Mouse (Mus musculus) brain, embryonic 18.5 days (tissue): Measurements from ENCODE around the gene Rccd1.

ENCODE experiments used
- DNase-seq: peaks from one replicate; pipeline ENCODE4 v3.0.0-alpha.2; 2012; ENCODE audit warnings: low read depth, low spot score

The Rccd1 gene

DNA sequence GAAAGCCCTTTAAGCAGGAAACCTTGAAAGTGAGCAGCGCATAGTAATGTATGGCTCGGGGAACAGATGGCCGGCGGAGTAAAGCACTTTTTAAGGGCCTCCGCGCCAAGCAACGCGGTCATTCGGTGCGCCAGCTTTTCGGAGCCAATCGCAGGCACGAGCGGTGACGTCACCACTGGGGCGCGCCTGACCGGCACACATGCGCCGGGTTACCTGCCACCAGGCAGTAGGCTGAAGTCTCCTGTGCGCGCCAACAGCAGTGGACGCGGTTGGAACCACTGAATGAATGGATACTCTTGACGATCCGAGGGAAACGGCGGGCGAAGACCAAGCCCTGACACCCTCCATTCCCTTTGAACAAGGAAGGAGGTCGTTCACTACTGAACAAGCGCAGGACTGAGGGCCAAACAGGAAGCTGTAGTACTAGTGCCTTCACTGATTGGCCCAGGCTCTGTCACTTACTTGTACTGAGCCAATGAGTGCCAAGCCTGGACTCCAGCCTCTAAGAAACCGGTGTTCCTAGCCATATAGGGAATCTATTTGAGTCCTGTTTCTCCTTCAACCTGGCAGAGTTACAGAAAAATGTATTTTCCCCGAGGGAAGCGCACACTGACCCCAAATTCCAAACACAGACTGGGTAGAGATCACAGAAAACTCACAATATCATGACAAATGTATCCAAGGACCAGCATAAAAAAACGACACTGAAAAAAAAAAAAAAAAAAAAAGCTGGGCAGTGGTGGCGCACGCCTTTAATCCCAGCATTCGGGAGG, at the start of gene Rccd1:
Rccd1 (minus strand) TSS at position 412 of the 773 bp plus-strand sequence.
- DNase-seq = peak; percentile 95

DNA sequence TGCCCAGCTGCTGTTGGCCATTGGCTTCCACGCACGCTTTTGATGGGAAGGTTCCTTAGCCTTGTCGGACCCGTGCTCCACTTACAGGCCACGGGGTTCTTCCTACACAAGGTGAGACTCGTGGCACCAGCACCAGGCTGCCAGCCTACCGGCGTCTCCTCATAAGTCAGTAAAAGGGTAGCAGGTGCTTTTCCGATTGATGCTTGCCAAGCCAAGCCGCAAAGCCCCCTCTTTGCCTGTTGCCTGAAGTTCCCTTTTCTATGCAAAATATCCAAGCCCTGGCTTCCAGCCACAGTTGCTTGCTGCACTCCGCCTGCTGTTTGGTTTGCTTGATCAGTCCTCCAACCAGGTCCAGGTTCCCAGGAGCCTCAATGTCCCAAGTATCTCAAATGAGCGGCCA, 49.6 kb upstream of the Rccd1 start:
- DNase-seq = no peak

DNA sequence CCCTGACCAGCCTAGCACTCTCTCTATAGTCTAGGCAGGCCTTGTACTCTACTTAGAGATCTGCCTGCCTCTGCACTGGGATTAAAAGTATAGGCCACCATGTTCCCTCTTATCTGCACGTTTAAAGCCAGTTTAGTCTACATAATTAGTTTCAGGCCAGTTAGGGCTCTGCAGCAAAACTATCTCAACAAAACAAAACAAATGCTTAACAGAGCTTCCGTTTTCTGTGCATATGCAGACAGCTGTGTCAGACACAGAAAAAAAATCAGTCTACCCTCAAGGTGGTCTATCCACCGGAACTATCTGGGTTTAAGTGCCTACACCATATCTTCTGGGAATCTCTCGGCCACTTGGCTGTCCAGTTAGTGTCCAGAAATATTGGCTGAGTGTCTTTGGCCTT, 49.1 kb upstream of the Rccd1 start:
- no peak for DNase-seq

DNA sequence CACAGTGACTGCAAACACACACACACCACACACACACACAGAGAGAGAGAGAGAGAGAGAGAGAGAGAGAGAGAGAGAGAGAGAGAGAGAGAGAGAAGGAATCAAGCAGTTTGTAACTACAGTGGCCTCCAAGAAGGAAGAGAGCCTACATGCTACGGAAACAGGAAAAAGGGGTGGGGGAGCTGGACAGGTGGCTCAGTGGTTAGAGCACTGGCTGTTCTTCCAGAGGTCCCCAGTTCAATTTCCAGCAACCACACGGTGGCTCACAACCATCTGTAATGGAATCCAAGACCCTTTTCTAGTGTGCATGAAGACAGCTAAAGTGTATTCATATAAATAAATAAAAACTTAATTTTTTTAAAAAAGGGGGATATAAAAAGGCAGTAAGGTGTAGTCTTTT, 48.4 kb upstream of the Rccd1 start:
- DNase-seq = no peak

GRCm38 (mm10) chr7:80372166-80372565, 47.9 kb upstream of the Rccd1 start:
- DNase-seq = no peak

GRCm38 (mm10) chr7:80371041-80371751, 46.9 kb upstream of the Rccd1 start, which contains the start of gene Man2a2:
Gene Man2a2, minus strand, starts transcription at chr7:80371375.
- peak; percentile 46 for DNase-seq

DNA sequence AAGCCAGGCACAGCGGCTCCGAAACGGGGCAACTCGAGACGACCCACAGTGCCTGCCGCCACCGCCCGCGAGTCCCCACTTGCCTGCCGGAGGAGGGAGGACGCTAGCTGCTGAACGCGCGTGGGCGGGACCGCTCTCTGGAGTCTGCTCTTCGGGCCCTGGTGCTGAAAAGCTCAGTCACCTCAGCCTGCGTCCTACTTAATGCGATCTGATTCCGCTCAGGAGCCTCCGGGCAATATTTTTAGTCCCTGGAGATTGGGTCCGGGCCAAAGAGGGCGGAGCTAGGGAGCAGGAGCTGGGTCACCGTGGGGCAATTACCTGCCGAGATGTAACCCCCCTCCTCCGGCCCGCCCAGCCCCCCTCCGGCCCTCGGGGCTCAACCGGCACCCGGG, 46.4 kb upstream of the Rccd1 start:
- peak; percentile 32 for DNase-seq

GRCm38 (mm10) chr7:80369967-80370431, 45.7 kb upstream of the Rccd1 start:
- DNase-seq = no peak

- DNase-seq = no peak
Measured at GRCm38 (mm10) chr7:80369461-80369860, 45.2 kb upstream of the Rccd1 start.

- DNase-seq = no peak
Measured at GRCm38 (mm10) chr7:80368635-80369421, 44.6 kb upstream of the Rccd1 start.

DNA sequence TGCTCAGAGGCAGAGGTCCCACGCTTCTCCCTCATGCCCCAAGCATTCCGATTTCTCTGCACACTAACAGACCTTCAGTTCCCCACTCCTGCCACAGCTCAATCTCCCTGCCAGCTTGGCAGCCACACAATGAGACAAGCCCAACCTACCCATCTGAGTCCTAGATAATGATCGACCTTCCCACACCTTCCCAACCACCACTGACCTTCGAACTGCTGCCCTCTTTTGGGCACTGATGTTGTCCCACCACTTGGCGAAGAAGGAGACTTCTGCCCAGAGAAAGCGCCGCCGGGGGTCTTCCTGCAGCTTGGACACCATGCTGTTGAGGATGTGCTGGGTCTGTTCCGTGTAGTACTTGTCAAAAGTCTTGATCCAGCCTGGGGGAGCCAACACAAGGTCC, 43.8 kb upstream of the Rccd1 start:
- DNase-seq = no peak

DNA sequence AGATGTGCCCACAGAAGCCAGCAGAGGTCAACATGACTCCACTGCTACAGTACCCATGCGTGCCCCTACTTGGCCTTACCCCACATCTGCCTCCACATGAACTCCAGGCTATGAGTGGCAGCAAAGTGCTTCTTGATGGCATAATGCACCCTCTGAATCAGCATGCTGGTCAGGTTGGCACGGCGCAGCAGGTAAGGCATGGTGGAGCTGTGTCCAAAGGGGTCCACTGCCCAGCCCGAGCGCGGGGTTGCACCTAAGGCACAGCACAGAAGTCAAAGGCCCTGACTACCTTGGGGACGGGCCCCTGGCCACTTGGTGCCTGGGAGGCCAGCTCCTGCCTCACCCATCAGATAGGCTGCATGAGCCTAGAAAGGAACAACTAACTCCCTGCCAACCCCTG, 43.0 kb upstream of the Rccd1 start:
- no peak for DNase-seq

- DNase-seq = no peak
Measured at GRCm38 (mm10) chr7:80365759-80366158, 41.5 kb upstream of the Rccd1 start.

DNA sequence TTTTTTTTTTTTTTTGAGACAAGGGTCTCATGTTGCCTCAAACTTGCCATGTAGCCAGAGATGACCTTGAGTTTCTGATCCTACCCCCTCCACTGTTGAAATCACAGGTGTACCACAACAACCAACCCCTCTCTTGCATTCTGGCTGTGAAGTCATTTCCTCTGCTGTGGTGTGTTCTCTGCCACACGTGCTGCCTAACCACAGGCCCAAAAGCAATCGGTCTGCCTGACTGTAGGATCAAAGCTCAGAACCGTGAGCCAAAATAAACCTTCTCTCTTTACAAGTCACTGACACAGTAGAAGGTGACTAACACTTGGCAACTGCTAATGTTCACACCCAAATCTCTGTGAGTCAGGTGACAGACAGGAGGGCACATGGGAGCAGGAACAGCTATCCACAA, 36.2 kb upstream of the Rccd1 start:
- DNase-seq = no peak

- no peak for DNase-seq
Measured at GRCm38 (mm10) chr7:80358039-80358438, 33.8 kb upstream of the Rccd1 start.

GRCm38 (mm10) chr7:80357156-80357555, 32.9 kb upstream of the Rccd1 start:
- no peak for DNase-seq

DNA sequence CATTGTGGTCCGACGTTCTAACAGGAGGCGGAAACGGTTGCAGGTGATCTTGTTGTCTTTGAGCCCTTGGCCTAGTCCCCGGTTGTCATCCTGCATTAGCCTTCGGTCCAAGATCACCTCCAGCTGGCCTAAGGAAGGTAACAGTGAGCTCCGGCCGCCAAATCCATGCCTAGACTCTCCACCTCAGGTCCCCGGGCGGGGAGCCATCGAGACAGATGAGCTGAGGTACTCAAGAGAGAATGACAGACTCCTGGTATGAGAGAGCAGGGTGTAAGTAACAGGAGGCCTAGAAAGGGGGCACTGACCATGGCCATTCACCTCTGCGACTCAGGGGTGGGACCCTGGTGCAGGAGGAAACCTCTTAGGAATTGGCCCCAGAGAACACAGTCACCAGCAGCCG, 32.1 kb upstream of the Rccd1 start:
- DNase-seq = no peak

DNA sequence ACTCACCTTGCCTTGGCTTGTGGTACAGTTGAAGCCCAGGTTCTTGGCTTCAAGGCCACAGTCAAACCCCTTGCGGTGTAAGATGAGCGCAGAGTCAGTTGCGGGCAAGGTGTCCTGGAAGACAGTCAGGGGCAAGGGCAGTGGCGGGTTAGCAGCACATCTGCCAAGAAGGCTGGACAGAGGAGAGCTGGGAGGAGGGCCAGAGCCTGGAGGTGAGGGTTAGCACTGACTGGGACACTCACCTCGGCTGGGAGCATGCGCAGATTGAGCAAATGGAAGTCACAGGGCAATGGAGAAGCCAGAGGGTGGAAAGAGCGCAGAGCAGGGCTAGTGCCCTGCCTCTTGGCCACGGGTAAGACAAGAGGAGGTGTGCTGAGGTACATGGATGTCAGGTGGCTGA, 28.7 kb upstream of the Rccd1 start:
- no peak for DNase-seq

GRCm38 (mm10) chr7:80350808-80351207, 26.6 kb upstream of the Rccd1 start:
- DNase-seq = no peak

DNA sequence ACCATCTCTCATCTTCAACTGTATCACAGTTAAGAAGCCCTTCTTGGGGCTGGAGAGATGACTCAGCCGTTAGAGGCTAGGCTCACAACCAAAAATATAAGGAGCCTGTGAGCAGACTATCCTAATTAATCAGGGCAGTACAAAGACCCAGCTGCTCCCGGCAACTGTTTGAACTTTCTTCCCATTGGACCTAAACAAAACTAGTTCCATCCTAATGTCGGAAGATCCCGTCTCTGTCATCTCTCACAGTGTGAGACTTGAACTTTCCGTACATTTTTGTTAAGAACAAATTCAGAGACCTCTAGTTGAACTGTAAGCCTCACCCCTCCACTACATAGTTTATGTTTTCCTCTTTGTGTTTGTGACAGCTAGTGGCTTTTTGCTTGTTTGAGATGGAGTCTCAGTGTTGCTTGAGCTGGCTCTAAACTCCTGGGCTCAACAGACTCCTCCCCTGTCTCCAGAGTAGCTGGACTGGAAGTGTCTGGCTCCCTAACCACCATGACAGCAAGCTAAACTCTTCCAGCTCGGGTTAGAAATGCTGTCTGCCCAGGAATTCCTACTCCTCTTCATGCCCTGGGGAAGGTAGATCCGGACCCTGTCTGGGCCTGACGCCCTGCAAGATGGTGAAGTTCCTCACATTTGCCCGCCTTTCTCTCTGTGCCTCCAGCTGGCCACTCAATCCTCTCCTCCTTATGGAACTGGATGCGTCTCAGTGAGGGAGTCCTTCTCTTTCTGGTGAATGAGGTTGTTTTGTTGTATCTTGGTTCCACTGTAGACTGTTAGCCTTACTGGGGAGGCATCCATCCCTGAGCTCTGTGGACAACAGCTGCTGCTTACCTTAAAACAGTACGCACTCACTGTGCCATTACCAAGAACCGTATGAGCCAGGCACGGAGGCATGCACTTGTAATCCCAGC, 23.7 kb upstream of the Rccd1 start:
- no peak for DNase-seq

- no peak for DNase-seq
Measured at GRCm38 (mm10) chr7:80346830-80347229, 22.6 kb upstream of the Rccd1 start.
